Mouse (Mus musculus) layer of hippocampus, postnatal 14 days (tissue): ENCODE measurements around the gene Fat1. TPM values are rescaled to one million over a fixed set of nuclear protein-coding genes. Genes with fewer than 3 reads are reported as not detected.
A peak's percentile ranks its signal among the peaks of the same experiment; 100 is the strongest.
"Not testable (repeated sequence)": the region's sequence is repeated elsewhere in the genome, so short reads cannot be mapped to it uniquely, and the experiment has no call there.

Experiments used
- DNase-seq, 2 experiments: peaks; one replicate each; pipeline ENCODE4 v3.0.0; 2021 to 2022; ENCODE audit warnings: low spot score in 2 of 2, mixed read lengths in 1 of 2
- total RNA-seq, 2 experiments: library from RNA; stranded (reverse); gene quantifications; 2 replicates each; pipeline ENCODE4 v1.2.3; 2021

Gene Fat1
- total RNA-seq, 2 experiments from 2014 or later, result 34.5 TPM

DNA sequence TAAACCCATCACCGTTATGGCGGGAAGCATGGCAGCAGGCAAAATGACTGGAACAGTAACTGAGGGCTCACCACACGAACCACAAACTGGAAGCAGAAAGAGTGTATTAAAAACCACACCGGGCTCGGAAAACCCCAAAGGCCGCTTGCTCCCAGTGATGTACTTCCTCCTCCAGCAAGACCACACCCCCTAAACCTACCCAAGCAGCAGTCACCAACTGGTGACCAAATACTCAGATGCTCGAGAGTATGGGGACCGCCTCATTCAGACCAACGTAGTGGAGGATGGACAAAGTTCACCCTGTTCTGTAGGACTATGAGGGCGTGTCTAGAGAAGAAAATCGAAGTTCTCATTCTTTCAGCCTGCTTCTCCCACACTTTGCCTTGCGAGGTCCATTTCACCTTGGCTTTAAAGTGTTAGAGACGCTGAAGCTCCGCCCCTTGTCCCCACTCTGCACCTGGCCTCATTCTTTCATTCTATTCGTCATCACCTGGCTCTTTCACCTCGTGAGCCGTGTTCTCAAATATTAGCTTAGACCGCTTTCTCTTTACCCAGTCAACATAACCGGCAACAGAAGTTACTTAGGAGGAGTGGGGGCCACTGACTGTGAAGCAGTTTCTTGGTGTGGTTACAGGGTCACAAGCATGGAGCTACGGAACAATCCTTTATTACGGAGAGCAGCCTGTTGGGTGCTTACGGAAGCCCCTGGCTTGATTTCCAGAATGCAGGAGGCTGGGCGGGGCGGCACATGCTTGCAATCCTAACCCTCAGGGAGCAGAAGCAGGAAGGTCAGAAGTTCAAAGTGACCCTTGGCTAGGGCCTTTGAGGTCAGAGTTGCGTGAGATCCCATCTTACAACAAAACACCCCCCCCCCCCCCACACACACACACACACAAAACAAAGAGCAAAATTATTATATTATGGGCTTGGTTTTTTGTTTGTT, 128.0 kb downstream of the Fat1 start:
- no peak for DNase-seq

DNA sequence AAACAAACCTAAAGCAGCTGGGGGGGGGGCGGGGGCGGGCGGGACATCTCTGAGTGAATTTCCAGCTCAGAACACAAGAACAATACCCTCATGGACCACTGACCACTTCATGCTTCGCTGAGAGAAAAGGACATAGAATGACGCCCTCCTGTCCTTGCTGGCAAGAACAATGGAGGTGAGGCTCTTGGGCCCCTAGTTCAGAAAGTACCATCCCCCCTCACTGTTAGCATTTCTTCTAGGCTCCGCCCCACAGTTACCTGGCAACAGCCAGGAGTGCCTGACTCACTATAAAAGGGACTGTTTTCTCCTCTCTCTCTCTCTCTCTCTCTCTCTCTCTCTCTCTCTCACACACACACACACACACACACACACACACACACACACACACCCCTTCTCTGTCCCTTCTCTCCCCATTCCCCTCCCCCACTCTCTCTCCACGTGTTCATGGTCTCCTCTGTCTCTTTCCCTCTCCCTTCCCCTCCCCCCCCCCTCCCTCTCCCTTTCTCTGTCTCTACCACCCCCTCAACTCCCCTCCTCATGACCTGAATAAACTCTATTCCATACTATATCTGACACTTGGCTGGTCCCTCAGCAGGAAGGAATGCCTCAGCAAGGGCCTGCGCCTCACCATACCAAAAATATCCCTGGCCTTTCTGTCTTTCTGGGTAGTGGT, 129.1 kb downstream of the Fat1 start:
- no peak for DNase-seq

DNA sequence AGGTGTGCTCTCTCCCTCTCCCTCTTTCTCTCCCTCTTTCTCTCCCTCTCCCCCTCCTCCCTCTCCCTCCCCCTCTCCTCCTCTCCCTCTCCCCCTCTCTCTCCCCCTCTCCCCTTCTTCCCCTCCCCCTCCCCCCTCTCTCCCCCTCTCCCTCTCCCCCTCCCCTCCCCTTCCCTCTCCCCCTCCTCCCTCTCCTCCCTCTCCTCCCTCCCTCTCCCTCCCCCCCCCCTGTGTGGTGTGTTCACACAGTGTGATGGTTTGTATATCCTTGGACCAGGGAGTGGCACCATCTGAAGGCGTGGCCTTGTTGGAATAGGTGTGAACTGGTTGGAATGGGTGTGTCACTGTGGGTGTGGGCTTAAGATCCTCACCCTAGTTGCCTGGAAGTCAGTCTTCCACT, 130.1 kb downstream of the Fat1 start:
- not testable (repeated sequence) for DNase-seq

GRCm38 (mm10) chr8:45068759-45069386, 133.6 kb downstream of the Fat1 start, which contains the start of gene Mtnr1a:
TSS of gene Mtnr1a (plus strand) at chr8:45069137.
- DNase-seq, result peak; percentile 87 to 89

- peak in 1 of 2 experiments; percentile 19 for DNase-seq
These were observed 135.7 kb downstream of the Fat1 start for GRCm38 (mm10) chr8:45070949-45071348.

GRCm38 (mm10) chr8:45080850-45081249, 145.6 kb downstream of the Fat1 start:
- no peak for DNase-seq

DNA sequence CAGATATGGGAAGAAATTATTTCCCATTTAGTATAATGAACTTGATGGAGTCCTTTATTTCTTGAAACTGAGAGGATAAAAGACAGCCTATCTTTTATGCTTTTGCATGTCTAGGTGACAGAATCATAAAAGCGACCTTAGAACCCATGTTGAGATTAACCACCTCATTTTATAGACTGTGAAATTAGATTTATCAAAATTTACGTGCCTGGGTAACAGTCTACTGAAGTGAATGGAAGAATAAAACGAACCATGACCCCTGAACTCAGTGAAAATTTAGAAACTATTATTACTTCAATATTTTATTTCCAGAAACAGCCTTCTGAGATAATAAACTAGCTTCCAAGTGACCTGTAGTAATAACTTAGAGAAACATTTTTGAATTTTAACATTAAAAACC, 158.4 kb downstream of the Fat1 start:
- DNase-seq, result no peak

Other genes with a start within 250 kb of the Fat1 start
- gene Mtnr1a, start 133.7 kb downstream of the Fat1 start, total RNA-seq, result not detected